In the genomic region with DNA sequence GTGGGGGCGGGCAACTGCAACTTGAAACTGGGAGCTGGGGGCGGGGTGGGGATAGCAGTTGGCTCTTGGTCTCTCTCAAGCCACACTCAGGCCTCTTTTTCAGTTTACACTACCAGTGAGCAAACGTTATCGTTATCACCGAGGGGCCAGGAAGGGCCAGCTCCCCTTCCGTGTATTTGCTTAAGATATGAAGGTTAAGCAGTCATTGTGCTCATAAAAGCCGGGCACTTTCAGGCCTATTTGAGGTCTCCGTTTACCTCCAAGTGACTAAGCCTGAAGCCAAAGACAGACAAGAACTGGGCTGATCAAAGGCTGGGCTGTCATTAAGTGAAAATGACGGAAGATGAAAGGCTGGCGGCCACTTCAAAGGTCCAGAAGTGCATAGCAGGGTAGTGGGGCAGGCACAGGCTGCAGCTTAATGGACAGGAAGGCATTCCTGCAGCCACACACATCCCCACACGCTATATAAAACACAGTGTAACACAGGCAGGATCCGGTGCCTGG, we compare ENCODE assay signal across 9 mouse cellular contexts.
DNase-seq lines count a peak whose midpoint lies in the region; ATAC-seq lines count a peak whose summit lies in the region.
"Had no signal": no experiment of that assay in that cellular context is flagged by ENCODE, and none has a peak within 500 bp of the region (broad histone marks: within the 10 kb centered on the region; RNA-seq: fewer than 3 reads in every experiment).

No protein-coding gene starts in this region.

- H3K4me3 ChIP-seq in kidney, embryonic 14.5 days (ENCODE audit: low read length), result no peak overlapping the region
- no peak overlapping the region for H3K4me3 ChIP-seq in embryonic facial prominence, embryonic 15.5 days (replicated peaks)
- no peak overlapping the region for H3K4me3 ChIP-seq in intestine, embryonic 15.5 days (replicated peaks)

- no peak overlapping the region for H3K9ac ChIP-seq in kidney, embryonic 14.5 days (ENCODE audit: low read depth, low read length)
- H3K9ac ChIP-seq in embryonic facial prominence, embryonic 15.5 days, result no peak overlapping the region
- H3K9ac ChIP-seq in intestine, embryonic 15.5 days, result no peak overlapping the region

- H3K27me3 ChIP-seq in kidney, embryonic 14.5 days (ENCODE audit: control insufficient read depth, insufficient read depth, low read length), result no peaks in the 10 kb centered on the region
- no peaks in the 10 kb centered on the region for H3K27me3 ChIP-seq in embryonic facial prominence, embryonic 15.5 days
- no peaks in the 10 kb centered on the region for H3K27me3 ChIP-seq in intestine, embryonic 15.5 days (replicated peaks)
- H3K27me3 ChIP-seq: Patski had no signal

- 3% methylated on average over 12 of the region's 12 CpGs for WGBS in kidney, embryonic 14.5 days
- WGBS in embryonic facial prominence, embryonic 15.5 days, result 6% methylated on average over 12 of the region's 12 CpGs
- 8% methylated on average over 12 of the region's 12 CpGs for WGBS in intestine, embryonic 15.5 days

- H3K4me1 ChIP-seq in kidney, embryonic 14.5 days (ENCODE audit: control insufficient read depth, insufficient read depth, low read length), result peaks cover 54% of the 10 kb centered on the region
- peaks cover 66% of the 10 kb centered on the region for H3K4me1 ChIP-seq in embryonic facial prominence, embryonic 15.5 days
- H3K4me1 ChIP-seq in intestine, embryonic 15.5 days (replicated peaks), result peaks cover 35% of the 10 kb centered on the region

- peak overlapping the region; percentile 9 for H3K4me2 ChIP-seq in kidney, embryonic 14.5 days (replicated peaks; ENCODE audit: low read depth, low read length)
- H3K4me2 ChIP-seq in embryonic facial prominence, embryonic 15.5 days (replicated peaks), result peak overlapping the region; percentile 1; the same call in 1 of the 2 replicates
- H3K4me2 ChIP-seq in intestine, embryonic 15.5 days (replicated peaks), result peak overlapping the region; percentile 41

- no peaks in the 10 kb centered on the region for H3K9me3 ChIP-seq in kidney, embryonic 14.5 days (ENCODE audit: control insufficient read depth, low read length)
- no peaks in the 10 kb centered on the region for H3K9me3 ChIP-seq in embryonic facial prominence, embryonic 15.5 days (replicated peaks)
- no peaks in the 10 kb centered on the region for H3K9me3 ChIP-seq in intestine, embryonic 15.5 days

- no peak for DNase-seq in kidney, adult 8-10 months
- peak; percentile 87 for DNase-seq in lung, postnatal 36 days
- no peak for DNase-seq in cerebellum, postnatal 25 days
- no peak for DNase-seq in layer of hippocampus, adult 18-20 months (ENCODE audit: low spot score in 2 of 2)

- H3K36me3 ChIP-seq in kidney, embryonic 14.5 days (ENCODE audit: control insufficient read depth, insufficient read depth, low read length), result peaks cover 5% of the 10 kb centered on the region; the same call in 1 of the 2 replicates
- H3K36me3 ChIP-seq in embryonic facial prominence, embryonic 15.5 days, result peaks cover 6% of the 10 kb centered on the region; the same call in 1 of the 2 replicates
- H3K36me3 ChIP-seq in intestine, embryonic 15.5 days, result peaks cover 5% of the 10 kb centered on the region; the same call in 1 of the 2 replicates

- H3K27ac ChIP-seq in kidney, embryonic 14.5 days (ENCODE audit: low read depth, low read length), result peak overlapping the region; percentile 68; the same call in 1 of the 2 replicates
- peak overlapping the region; percentile 73 for H3K27ac ChIP-seq in embryonic facial prominence, embryonic 15.5 days (replicated peaks)
- H3K27ac ChIP-seq in intestine, embryonic 15.5 days, result peak overlapping the region; percentile 59

- ATAC-seq in kidney, embryonic 14.5 days (ENCODE audit: low FRiP score, low TSS enrichment), result peak; percentile 64; the same call in 1 of the 2 replicates
- ATAC-seq in embryonic facial prominence, embryonic 15.5 days (ENCODE audit: insufficient number of reproducible peaks, low FRiP score, low TSS enrichment, low read depth), result peak; percentile 44; the same call in 1 of the 2 replicates
- peak; percentile 93 for ATAC-seq in intestine, embryonic 15.5 days
- no peak for ATAC-seq in cerebellum, adult (ENCODE audit: insufficient number of reproducible peaks, low FRiP score, low TSS enrichment)
- ATAC-seq: Patski had no signal
